Mouse (Mus musculus): ENCODE data around the gene Zfp952. TPM values are rescaled to one million over a fixed set of nuclear protein-coding genes. Genes with fewer than 3 reads are reported as not detected.

Zfp952 gene
- total RNA-seq, 2 experiments from 2014 or later, result 3.6 to 4.2 TPM

Other genes with a start within 250 kb of the Zfp952 start
- 10 to 100 TPM; 19.5 to 20.7 TPM for gene Zfp871, start 204.8 kb upstream of the Zfp952 start, total RNA-seq (2021)
- gene Zfp811, start 183.2 kb upstream of the Zfp952 start, total RNA-seq (2021), result under 1 TPM; 0.14 to 0.23 TPM
- 1 to 10 TPM; 8.1 to 8.7 TPM for gene Zfp799, start 162.9 kb upstream of the Zfp952 start, total RNA-seq (2021)
- gene Zfp870, start 101.5 kb upstream of the Zfp952 start, total RNA-seq (2021), result 1 to 10 TPM; 4.8 to 5.7 TPM
- under 1 TPM in 1 of 2 experiments, not detected in 1; 0.59 TPM for gene Cyp4f14, start 75.8 kb upstream of the Zfp952 start, total RNA-seq (2021)
- gene Cyp4f13, start 45.7 kb upstream of the Zfp952 start, total RNA-seq (2021), result 1 to 10 TPM; 5.9 to 7.7 TPM
- 1 to 10 TPM; 1.6 to 1.7 TPM for gene Zfp472, start 27.3 kb upstream of the Zfp952 start, total RNA-seq (2021)
- 1 to 10 TPM; 1.8 to 2.0 TPM for gene Zfp763, start 40.3 kb downstream of the Zfp952 start, total RNA-seq (2021)
- not detected for gene 4921501E09Rik, start 74.9 kb downstream of the Zfp952 start, total RNA-seq (2021)
- gene Zfp563, start 96.2 kb downstream of the Zfp952 start, total RNA-seq (2021), result 1 to 10 TPM; 4.5 to 5.6 TPM
- under 1 TPM; 0.33 to 0.41 TPM for gene Morc2b, start 146.6 kb downstream of the Zfp952 start, total RNA-seq (2021)
- not detected for gene Olfr55, start 175.3 kb downstream of the Zfp952 start, total RNA-seq (2021)
- not detected for gene Olfr239, start 198.2 kb downstream of the Zfp952 start, total RNA-seq (2021)
- gene Olfr1564, start 228.6 kb downstream of the Zfp952 start, total RNA-seq (2021), result under 1 TPM; 0.17 to 0.37 TPM

Data from gastrocnemius, adult 18-20 months (tissue).